Mouse (Mus musculus) embryo, embryonic 11.5 days (tissue): ENCODE data around the gene Itga2b.
A peak's percentile ranks its signal among the peaks of the same experiment; 100 is the strongest.

Source experiments
- DNase-seq: peaks from one replicate; pipeline ENCODE4 v3.0.0-alpha.2; 2012; ENCODE audit warnings: low read depth, low spot score

Gene Itga2b

GRCm38 (mm10) chr11:102469648-102470357 is at the start of gene Itga2b:
TSS of gene Itga2b (minus strand) at chr11:102470122.
- no peak for DNase-seq

DNA sequence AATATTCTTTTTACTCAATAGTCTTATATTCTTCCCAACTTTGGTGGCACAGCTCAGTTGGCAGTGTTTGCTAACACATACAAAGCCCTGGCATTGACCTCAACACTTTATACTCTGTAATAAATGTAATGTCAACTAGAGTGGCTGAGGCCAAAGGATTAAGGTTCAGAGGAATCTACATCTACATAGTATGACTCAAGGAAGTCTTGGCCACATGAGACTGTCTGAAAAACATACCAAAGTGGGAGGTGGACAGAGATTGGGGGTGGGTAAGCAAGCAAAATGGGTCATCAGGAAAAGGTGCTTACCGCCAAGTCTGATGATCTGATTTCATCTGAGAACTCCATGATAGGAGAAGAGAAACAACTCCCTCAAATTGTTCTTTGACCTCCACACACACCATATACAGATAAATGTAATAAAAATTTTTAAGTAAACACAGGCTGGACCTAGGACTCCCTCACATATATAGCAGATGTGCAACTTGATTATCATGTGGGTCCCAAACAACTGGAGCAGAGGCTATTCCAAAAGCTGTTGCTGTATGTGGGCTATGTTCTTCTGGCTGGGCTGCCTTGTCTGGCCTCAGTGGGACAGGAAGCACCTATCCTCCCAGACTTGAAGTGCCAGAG is 45.0 kb upstream of the Itga2b start:
- DNase-seq: no peak

DNA sequence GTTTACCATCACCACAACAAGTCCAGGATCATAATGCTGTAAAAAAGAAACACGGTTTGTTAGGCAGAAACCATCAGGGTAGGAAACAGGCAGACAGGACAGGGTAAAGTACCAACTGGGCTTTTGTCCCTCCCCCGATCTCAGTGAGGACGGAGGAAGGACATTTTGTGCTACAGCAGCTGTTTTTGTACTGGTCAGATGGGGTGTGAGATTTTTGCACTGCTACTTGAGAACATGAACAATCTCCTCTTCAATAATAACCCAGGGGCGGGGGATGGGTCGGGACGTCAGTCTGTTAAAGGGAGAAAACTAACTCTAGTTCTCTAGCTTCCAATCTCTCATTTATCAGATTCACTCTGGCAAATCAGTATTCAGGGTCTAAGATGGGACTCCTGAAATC is 40.3 kb upstream of the Itga2b start:
- no peak for DNase-seq

GRCm38 (mm10) chr11:102496732-102497131 is 26.8 kb upstream of the Itga2b start:
- no peak for DNase-seq

DNA sequence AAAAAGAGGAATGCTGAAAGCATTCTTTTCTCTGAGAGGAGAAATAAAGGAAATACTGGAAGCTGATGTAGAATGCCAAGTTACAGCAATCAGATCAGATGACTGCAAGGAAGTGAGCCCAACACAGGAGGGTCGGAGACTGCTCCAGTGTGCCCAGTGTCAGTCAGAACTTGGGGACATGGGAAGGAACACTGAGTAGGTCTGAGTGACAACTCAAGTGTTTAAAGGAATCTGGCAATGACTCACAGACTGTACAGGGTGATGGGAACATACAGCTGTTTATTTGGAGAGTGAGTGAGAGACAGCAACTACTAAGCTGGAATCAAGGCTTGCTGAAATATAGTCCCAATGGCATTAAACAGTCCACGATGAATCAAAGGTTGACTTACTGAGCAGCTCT is 26.3 kb upstream of the Itga2b start:
- DNase-seq: no peak

DNA sequence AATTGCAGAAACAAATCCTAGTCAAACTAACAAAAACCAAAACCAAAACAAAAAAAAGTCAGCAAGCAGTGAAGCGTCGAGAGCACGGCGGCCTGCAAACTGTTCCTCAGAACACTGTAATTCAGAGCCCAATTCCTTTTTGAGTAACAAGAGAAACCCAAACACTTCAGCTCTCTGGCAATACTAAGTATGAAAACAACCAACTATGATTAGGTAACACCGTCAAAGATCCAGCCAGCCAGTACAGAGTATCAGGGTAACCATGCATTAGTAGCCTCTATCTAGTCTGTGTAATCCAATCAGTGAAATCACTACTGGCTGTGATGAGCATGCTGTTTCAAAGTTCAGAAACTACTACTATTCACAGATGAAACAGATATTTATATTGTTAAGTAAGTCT is 25.8 kb upstream of the Itga2b start:
- no peak for DNase-seq

GRCm38 (mm10) chr11:102495114-102495513 is 25.2 kb upstream of the Itga2b start:
- DNase-seq: no peak

DNA sequence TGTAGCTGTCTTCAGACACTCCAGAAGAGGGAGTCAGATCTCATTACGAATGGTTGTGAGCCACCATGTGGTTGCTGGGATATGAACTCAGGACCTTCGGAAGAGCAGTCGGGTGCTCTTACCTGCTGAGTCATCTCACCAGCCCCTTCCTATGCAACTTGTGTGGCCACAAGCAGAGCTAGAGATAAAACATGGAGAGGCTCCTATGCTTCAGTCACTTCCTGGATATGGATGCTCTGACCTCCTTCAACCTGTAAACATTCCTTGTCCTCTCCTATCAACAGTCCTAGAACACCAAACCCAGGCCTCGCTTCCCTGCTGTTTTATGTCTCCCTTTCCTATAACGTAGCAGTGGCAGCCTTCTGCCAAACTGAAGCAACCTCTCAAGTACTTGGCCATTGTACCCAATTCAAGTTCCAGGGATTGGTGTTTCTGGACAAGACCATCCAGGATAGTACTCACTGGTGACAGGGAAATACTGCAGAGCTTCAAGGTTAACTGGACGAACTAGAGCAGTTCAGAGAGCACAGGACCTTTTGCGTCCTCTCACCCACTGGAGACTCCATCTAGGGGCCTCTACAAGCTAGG is 24.2 kb upstream of the Itga2b start:
- no peak for DNase-seq

GRCm38 (mm10) chr11:102493241-102493640 is 23.3 kb upstream of the Itga2b start:
- DNase-seq: no peak

- DNase-seq: no peak
Measured at GRCm38 (mm10) chr11:102487901-102488300, 18.0 kb upstream of the Itga2b start.

- peak; percentile 55 for DNase-seq
Measured at GRCm38 (mm10) chr11:102486733-102487386, 16.9 kb upstream of the Itga2b start.

DNA sequence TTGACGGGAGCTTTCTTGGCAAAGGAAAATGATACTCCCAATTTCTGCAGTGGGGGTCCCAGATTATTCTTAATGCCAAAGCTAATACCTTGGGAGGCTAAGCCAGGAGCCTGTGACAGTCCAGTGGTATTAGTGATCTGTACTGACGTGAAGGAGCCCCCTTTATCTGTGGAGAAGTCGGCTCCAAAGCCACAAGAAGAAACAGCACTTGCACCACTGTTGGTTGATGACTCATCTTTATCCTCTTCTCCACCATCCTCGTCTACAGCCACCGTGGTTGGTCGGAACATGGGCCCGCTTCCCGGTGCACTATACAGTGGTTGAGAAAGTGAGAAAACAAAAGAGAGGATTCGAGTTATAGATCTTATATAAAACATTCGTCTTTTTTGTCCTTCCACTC is 11.9 kb upstream of the Itga2b start:
- no peak for DNase-seq

GRCm38 (mm10) chr11:102480897-102481296 is 11.0 kb upstream of the Itga2b start:
- DNase-seq: no peak

DNA sequence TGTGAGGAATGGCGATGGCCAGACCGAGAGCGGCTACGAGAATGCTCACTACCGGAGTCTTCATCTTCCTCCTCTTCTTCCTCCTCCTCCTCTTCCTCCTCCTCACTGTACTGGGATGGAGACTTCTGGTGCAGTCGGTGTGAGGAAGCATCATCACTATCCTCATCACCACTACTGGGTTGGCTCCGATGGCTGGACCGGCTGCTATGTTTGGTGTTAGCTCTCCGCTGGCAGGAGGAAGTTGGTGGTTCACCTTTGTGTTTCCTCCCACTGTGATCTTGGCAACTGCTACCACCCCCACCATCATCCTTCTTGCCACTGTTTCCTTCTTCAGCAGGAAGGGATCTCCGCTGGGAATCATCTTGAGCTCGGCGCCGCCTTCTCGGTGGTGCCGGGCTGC is 10.2 kb upstream of the Itga2b start:
- no peak for DNase-seq

GRCm38 (mm10) chr11:102479581-102479980 is 9.7 kb upstream of the Itga2b start:
- no peak for DNase-seq

- no peak for DNase-seq
Measured at GRCm38 (mm10) chr11:102478671-102479070, 8.7 kb upstream of the Itga2b start.

DNA sequence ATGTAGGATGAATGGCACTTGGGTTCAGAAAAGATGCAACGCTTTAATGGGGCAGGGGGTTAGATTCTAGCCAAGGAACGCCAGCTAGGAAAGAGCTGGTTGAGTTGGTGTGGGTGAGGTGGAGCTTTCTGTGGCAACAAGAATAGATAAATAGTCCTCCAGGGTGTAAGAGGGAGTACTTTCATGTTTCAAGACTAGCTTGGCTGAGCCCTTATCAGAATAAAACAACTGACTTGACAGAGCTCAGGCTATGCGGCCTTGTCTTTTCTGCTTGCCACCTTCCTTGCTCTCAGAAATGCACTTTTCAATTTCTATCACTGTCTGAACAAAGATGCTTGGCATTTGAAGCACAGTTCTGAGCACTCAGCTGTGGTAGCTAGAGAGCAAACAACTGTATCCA is 5.1 kb upstream of the Itga2b start:
- DNase-seq: no peak

DNA sequence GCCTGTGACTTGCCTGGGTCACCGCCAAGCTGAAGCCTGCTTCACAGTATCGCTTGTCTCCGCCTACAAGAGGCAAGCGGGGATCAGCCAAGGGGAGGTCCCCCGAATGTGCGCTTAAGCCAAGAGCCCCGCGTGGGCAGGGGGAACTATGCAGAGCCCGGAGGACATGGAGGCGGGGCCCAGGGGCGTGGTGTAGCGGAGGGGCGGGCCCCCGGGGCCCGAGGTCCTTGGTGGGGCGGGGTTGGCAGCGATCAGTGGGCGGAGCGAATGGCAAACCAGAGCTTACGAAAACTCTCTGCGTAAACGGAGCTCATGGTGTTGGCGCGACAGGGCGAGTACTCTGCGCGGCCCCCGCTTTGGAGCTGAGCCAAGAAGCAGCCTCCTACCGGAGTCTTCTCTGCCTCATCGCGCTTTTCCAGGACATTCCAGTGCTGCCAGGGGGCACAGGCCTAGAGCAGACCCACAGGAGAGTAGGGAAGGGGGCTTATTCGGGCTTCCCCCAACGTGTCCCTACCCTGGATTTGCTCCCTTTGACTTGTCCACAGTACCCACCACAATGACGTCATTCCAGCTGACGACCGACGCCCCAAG is 2.8 kb downstream of the Itga2b start:
- peak; percentile 81 for DNase-seq

DNA sequence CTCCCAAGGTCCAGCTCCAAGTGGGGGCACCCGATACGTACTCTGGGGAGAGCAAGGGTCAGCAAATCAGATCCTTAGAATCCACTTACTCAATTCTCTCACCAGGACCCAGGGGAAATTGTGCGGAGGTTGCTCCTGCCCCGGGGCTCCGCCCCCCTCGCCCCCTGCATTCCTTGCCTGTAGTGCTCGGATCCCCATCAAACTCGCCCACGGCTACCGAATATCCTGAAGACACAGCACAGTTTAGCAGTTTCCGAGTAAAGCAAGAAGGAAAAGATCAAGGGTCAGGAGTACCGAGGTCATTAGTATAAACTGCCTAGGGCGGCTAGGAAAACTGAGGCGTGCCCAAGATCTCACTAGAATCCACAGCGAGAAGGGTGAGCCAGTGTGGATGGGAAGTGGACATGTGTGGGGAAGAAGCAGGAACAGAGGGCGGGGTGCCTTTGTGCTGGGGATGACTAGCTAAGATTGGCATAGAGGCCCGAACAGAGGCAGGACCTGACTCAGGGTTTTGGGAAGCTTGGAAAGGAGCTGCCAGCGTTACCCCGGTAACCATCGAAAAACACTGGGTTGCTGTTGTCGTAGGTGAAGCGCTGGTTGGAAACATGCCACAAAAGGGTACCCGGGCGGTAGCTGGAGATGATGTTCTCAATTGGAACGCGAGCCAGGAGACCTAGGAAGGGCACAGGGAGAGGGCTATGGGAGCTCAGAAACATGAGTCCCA is 4.0 kb downstream of the Itga2b start:
- DNase-seq: no peak

DNA sequence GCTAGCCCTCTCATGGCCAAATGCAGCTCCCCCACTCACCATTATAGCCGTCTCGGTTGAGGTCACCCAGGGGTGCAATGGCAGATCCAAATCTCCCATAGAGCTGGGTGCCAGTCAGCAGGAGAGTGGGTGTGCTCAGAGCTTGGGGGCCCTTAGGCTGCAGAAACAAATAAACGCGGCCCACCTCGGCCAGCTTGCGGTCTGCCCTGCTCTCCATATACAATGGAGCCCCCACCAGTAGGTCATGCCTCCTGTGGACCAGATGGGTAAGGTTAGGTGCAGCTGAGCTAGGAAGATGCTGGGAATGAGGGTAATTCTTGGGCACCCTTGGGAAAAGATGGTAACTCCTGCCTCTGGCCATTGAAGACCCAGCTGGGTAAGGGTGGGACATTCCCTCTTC is 5.0 kb downstream of the Itga2b start:
- DNase-seq: no peak

- DNase-seq: no peak
Measured at GRCm38 (mm10) chr11:102461764-102462163, 8.2 kb downstream of the Itga2b start.

GRCm38 (mm10) chr11:102460541-102460940 is 9.4 kb downstream of the Itga2b start:
- no peak for DNase-seq
